Mouse (Mus musculus) stomach, embryonic 14.5 days (tissue): ENCODE measurements around the gene Gmpr. TPM values are rescaled to one million over a fixed set of nuclear protein-coding genes. Genes with fewer than 3 reads are reported as not detected.

ENCODE experiments used
- ATAC-seq: fragments of 200-750 bp; cut with Nextera tagmentation; 2 replicates; pipeline ENCODE4 v1.8.0; 2017; ENCODE audit warnings: low read depth, moderate TSS enrichment; ENCODE audit not compliant: insufficient number of reproducible peaks, insufficient read depth, low FRiP score
- H3K27ac ChIP-seq: fragments of 300-500 bp; sonication (generic); 2 replicates; pipeline ENCODE4 v1.5.1; 2014; ENCODE audit warnings: mild to moderate bottlenecking, low read length, moderate library complexity, mixed read lengths
- H3K27me3 ChIP-seq: fragments of 300-500 bp; sonication (generic); 2 replicates; pipeline ENCODE4 v1.6.1; 2014; ENCODE audit warnings: low read length, control low read depth, mixed read lengths; ENCODE audit not compliant: control insufficient read depth, insufficient read depth
- H3K36me3 ChIP-seq: fragments of 300-500 bp; sonication (generic); 2 replicates; pipeline ENCODE4 v1.6.1; 2014; ENCODE audit warnings: mild to moderate bottlenecking, control low read depth, low read length, moderate library complexity, mixed read lengths; ENCODE audit not compliant: control insufficient read depth, insufficient read depth
- H3K4me1 ChIP-seq: fragments of 300-500 bp; sonication (generic); 2 replicates; pipeline ENCODE4 v1.6.1; 2014; ENCODE audit warnings: low read length, control low read depth, mixed read lengths; ENCODE audit not compliant: control insufficient read depth, insufficient read depth
- H3K4me2 ChIP-seq: fragments of 300-500 bp; sonication (generic); replicated peaks from 2 replicates; pipeline ENCODE4 v1.6.1; 2014; ENCODE audit warnings: low read depth, low read length, control low read depth
- H3K4me3 ChIP-seq: fragments of 300-500 bp; sonication (generic); 2 replicates; pipeline ENCODE4 v1.5.1; 2014; ENCODE audit warnings: low read depth, low read length, control low read depth
- H3K9ac ChIP-seq: fragments of 300-500 bp; sonication (generic); replicated peaks from 2 replicates; pipeline ENCODE4 v1.6.1; 2014; ENCODE audit warnings: low read depth, mild to moderate bottlenecking, control low read depth, low read length, moderate library complexity, mixed read lengths
- H3K9me3 ChIP-seq: fragments of 300-500 bp; sonication (generic); 2 replicates; pipeline ENCODE4 v1.6.1; 2016; ENCODE audit warnings: low read depth, low read length, control low read depth; ENCODE audit not compliant: control insufficient read depth
- WGBS: fragments of 180-500 bp; shearing (Covaris S2); extraction: QIAGEN DNeasy Blood & Tissue Kit; methylation state at CpG from one replicate; pipeline ENCODE4 v1.1.7; 2014; 5-methylcytosine and 5-hydroxymethylcytosine counted together
- polyA plus RNA-seq: library from polyadenylated mRNA; unstranded; fragments of >200 nt; fragmentation: Nextera tagmentation; extraction: Ambion mirVana; gene quantifications from 2 replicates; pipeline ENCODE4 v1.2.1, GENCODE M21; 2014

Gmpr gene
- polyA plus RNA-seq, 1 experiment from 2014 or later: 34.6 TPM

DNA sequence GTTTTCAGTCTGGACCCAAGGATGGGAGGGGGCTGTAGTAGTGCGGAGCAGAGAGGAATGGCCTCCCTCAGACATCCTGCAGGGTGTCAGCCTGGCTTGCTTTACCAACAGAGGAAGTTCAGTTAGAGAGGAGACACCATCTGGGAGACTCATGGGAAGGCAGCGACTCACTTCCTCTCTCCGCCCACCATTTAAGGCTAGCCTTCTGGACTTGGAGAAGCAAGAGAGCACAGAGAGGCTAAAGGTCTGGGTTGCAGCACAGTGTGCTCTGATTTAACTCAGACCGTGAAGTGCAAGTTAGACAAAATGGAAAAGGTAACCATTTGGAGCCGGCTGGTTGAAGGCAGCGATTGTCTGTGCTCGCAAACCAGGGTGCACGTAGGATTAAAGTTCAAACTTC, 5.3 kb downstream of the Gmpr start:
- WGBS: 76% methylated on average over 8 of the region's 8 CpGs

DNA sequence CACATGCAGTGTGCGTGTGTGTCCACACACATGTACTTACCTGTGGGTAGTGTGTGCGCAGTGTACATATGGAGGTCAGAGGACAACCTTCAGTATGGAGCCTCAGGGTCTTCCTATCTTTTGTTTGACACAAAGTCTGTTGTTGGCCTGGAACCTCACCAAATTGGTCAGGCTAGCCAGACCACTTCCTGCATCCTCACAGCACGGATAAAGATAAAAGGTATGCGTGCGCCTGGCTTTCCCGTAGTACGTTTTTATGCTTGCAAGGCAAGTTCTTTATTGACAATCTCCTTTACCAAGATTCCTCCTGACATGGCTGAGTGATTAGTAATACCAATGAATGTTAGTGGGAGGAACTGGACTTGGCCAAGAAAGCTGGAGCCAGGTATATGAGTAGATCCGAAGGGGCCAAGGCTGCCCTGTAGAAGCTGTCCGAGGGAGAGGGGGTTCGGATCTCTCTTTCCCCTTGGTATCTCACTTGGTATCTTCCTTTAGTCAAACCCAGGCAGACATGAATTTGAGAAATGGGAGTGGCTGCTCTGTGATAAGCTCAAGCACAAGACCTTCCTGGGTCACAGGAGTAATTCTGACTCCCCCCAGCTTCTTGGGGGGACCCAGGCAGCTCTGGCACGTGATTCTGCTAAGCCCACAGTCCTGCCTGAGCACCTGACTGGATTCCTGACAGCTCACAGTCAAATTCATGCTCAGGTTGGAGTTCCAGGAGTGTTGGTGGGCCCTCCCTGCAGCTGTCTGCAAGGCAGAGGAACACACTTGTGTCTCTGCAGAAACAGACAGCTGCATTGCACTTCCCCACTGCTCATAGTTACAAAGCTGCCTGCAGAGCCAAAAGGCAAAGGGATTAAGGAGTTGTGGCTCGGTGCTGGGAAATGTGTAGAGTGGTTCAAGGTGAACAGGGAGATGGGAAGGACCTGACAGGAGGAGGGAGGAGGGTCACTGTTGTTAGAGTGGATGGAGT, 6.1 kb downstream of the Gmpr start:
- no peaks in the 10 kb centered on the region for H3K9me3 ChIP-seq
- no peak overlapping the region for H3K9ac ChIP-seq
- no peak for ATAC-seq
- no peak overlapping the region for H3K4me3 ChIP-seq
- H3K4me1 ChIP-seq: peaks cover 43% of the 10 kb centered on the region; the same call in 1 of the 2 replicates
- peak overlapping the region; percentile 39; the same call in 1 of the 2 replicates for H3K27ac ChIP-seq
- H3K4me2 ChIP-seq: no peak overlapping the region
- no peaks in the 10 kb centered on the region for H3K36me3 ChIP-seq
- WGBS: 63% methylated on average over 12 of the region's 12 CpGs
- H3K27me3 ChIP-seq: no peaks in the 10 kb centered on the region

More for the DNA sequence above, 5.3 kb downstream of the Gmpr start:
- no peaks in the 10 kb centered on the region for H3K36me3 ChIP-seq
- H3K9ac ChIP-seq: no peak overlapping the region
- H3K4me1 ChIP-seq: peaks cover 47% of the 10 kb centered on the region; the same call in 1 of the 2 replicates
- no peaks in the 10 kb centered on the region for H3K9me3 ChIP-seq
- no peaks in the 10 kb centered on the region for H3K27me3 ChIP-seq
- H3K4me3 ChIP-seq: no peak overlapping the region
- no peak overlapping the region for H3K4me2 ChIP-seq
- ATAC-seq: no peak
- H3K27ac ChIP-seq: peak overlapping the region; percentile 39; the same call in 1 of the 2 replicates

DNA sequence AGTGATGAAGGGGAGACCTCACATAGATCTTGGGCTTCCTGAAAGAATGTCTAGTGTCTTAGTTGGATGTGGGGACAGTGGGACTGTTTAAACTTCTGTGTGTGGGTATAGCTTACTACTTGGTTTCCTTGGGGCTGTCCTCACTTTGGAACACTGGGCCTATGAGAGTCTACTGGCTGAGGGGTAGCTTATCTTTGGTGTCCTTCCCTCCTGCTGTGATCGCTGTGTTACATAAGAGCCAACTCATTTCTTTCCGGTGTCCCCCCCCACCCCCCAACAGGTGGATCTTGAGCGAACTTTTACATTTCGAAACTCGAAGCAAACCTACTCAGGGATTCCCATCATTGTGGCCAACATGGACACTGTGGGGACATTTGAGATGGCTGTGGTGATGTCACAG, 6.9 kb downstream of the Gmpr start:
- no peak for ATAC-seq
- Histone ChIP-seq H3K4me1 (peaks cover 41% of the 10 kb centered on the region; the same call in 1 of the 2 replicates), H3K27me3 (no peaks in the 10 kb centered on the region), H3K27ac (no peak overlapping the region), H3K4me2 (no peak overlapping the region), H3K4me3 (no peak overlapping the region), H3K9me3 (no peaks in the 10 kb centered on the region), H3K36me3 (no peaks in the 10 kb centered on the region), H3K9ac (no peak overlapping the region)
- 89% methylated on average over 5 of the region's 5 CpGs for WGBS

DNA sequence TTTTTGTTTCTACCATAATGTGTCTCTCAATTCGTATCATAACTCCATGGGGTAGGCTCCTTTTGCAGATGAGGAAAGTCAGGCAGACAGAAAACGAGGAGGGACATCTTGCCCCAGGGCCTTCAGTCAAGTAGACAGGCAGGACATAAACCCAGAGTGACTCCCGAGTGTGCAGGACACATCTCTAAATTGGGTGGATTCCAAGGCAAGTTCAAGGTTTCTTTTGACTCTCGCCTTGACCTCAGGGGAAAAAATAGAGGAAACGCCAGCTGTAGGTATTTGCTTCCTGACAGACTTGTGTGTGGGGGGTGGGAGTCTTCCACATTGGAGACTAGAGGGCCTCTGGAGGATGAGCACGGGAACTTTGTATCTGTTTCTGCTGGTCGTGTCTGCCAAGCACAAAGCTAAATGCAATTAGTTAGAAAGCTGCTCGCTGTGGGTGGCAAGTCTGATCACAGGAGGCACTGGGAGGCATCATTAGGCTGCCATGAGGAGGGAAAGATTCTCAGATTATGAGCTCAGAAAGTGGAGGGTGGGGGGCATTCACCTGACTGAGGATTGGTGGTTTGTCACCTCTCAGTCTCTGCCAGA, 7.7 kb downstream of the Gmpr start:
- 36% methylated on average over 8 of the region's 8 CpGs for WGBS
- no peak for ATAC-seq
- no peak overlapping the region for H3K27ac ChIP-seq
- H3K36me3 ChIP-seq: no peaks in the 10 kb centered on the region
- no peak overlapping the region for H3K9ac ChIP-seq
- H3K4me2 ChIP-seq: no peak overlapping the region
- no peak overlapping the region for H3K4me3 ChIP-seq
- no peaks in the 10 kb centered on the region for H3K27me3 ChIP-seq
- H3K9me3 ChIP-seq: no peaks in the 10 kb centered on the region
- peaks cover 41% of the 10 kb centered on the region; the same call in 1 of the 2 replicates for H3K4me1 ChIP-seq

DNA sequence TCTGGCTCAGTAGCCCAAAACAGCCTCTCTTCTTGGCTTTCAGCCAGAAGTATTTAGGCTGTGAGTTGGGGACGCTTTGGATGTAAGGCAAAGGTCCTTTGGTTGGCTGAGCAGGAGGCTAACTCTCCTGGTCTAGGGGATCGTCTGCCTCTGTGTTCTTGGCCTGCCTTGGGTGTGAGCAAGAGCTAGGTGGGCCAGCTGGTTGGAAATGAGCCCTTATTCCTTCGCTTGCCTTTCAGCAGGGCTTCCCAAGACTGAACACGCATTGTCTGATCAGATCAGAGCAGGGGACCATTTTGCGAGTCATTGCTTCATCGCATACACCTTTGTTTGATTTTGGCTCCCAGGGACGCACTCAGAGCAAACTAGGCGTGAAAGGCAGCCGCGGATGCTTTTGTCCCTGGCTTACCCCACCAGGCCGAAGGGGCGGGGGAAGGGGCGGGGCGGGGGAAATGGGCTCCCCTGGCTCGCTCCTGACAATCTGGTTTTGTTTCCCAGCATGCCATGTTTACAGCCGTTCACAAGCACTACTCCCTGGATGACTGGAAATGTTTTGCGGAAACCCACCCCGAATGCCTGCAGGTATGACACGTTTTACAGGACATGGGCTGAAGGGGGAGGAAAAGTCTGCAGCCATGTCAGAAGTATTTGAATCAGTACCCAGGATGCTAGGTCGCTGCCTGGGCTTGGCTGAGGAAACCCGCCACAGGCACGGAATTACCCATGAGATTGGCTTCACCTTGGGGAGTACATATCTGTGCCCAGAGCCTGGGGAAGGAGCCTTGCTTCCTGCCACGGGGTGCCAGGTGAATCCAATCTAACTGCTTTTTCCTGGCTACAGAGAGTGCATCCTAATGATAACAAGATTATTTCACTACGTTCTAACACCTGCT, 9.5 kb downstream of the Gmpr start:
- peak overlapping the region; percentile 13 for H3K4me3 ChIP-seq
- H3K4me2 ChIP-seq: peak overlapping the region; percentile 51
- H3K27ac ChIP-seq: no peak overlapping the region; the same call in 1 of the 2 replicates
- H3K4me1 ChIP-seq: peaks cover 41% of the 10 kb centered on the region; the same call in 1 of the 2 replicates
- no peaks in the 10 kb centered on the region for H3K27me3 ChIP-seq
- no peak overlapping the region for H3K9ac ChIP-seq
- H3K9me3 ChIP-seq: no peaks in the 10 kb centered on the region
- WGBS: 7% methylated on average over 24 of the region's 24 CpGs
- peak; percentile 37; the same call in 1 of the 2 replicates for ATAC-seq
- no peaks in the 10 kb centered on the region for H3K36me3 ChIP-seq

DNA sequence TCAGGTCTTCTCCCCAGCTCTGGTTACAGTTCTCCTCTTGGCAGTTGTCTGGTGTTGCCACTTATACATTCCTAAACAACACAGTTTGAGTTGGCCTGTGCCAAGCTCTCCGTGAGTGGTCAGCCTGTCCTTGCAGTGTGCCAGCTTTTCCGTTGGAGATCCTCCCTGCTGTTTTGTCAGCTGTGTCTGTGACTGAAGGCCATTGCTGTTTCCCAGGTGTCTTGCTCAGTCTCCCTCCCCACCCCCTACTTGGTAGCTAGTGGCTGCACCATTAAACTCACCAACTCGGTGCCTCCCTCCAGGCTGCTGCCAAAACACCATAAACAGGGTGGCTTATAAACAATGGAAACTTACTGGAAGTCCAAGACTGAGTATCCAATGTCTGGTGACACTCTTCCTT, 17.1 kb downstream of the Gmpr start:
- Histone ChIP-seq H3K27me3 (no peaks in the 10 kb centered on the region), H3K9ac (no peak overlapping the region), H3K36me3 (no peaks in the 10 kb centered on the region), H3K4me2 (no peak overlapping the region), H3K9me3 (no peaks in the 10 kb centered on the region; the same call in 1 of the 2 replicates), H3K4me3 (no peak overlapping the region), H3K4me1 (no peaks in the 10 kb centered on the region; the same call in 1 of the 2 replicates), H3K27ac (no peak overlapping the region)
- ATAC-seq: no peak
- WGBS: 63% methylated on average over 3 of the region's 3 CpGs

DNA sequence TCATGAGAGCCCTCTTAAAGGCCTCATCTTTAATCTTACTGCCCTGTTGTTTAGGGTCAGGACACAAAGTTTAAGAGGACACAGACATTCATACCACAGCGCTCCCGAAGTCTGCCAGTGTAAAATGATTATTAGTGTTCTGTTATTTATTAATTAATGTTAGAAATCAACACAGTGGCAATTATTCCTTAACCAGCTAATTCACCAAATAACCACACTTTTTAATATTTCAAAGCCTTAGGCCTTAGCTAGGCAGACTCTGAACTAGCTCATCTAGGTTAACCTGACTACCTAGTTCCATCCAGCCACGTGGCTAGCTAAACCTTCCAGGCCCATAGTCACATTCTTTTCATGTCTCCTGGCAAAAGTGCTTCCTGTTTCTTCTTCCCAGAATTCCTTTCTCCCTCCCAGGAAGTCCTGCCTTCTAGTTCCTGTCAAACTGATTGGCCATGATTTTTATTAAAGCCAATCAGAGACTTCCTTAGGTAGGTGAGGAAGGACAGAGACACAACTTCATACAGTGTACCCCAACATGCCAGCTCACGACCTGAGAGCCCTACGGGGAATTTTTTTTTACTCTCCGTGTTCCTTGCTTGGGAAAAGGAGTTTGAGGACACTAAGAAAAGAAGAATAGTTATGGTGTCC, 17.7 kb downstream of the Gmpr start:
- H3K27me3 ChIP-seq: no peaks in the 10 kb centered on the region
- no peak overlapping the region for H3K27ac ChIP-seq
- ATAC-seq: no peak
- WGBS: 89% methylated on average over 6 of the region's 6 CpGs
- no peak overlapping the region for H3K9ac ChIP-seq
- H3K4me1 ChIP-seq: no peaks in the 10 kb centered on the region; the same call in 1 of the 2 replicates
- no peaks in the 10 kb centered on the region for H3K36me3 ChIP-seq
- H3K9me3 ChIP-seq: no peaks in the 10 kb centered on the region; the same call in 1 of the 2 replicates
- no peak overlapping the region for H3K4me3 ChIP-seq
- H3K4me2 ChIP-seq: no peak overlapping the region
